Mouse (Mus musculus) megakaryocyte-erythroid progenitor cell, adult 5-6 weeks (primary cell): ENCODE data around the gene Rcc1. TPM values are rescaled to one million over a fixed set of nuclear protein-coding genes. Genes with fewer than 3 reads are reported as not detected.
"Not testable (repeated sequence)": the region's sequence is repeated elsewhere in the genome, so short reads cannot be mapped to it uniquely, and the experiment has no call there.

Experiments used
- ATAC-seq: replicated peaks from 2 replicates; pipeline ENCODE4 v1.8.0; 2016; ENCODE audit warnings: mild to moderate bottlenecking, inconsistent platforms; ENCODE audit not compliant: severe bottlenecking, poor library complexity, low FRiP score, low TSS enrichment
- total RNA-seq, 2 experiments: library from RNA; stranded (forward) in 1 of 2; stranded (reverse) in 1 of 2; fragments of 200-1000, 215-1000 nt in 1 of 2; fragments of >200 nt in 1 of 2; fragmentation: Nextera tagmentation in 1 of 2; gene quantifications; 2 replicates each; pipeline ENCODE4 v1.2.3; 2014 to 2017

Gene Rcc1
- total RNA-seq, 2 experiments from 2014 or later: 64.8 to 82.4 TPM

- peak; percentile 96 for ATAC-seq
Observed at GRCm38 (mm10) chr4:132329115-132329834, 24.1 kb downstream of the Rcc1 start, which contains the start of gene Trnau1ap. Gene Trnau1ap (minus strand): TSS chr4:132329538.

- no peak for ATAC-seq
Observed at GRCm38 (mm10) chr4:132328391-132328982, 24.9 kb downstream of the Rcc1 start.

DNA sequence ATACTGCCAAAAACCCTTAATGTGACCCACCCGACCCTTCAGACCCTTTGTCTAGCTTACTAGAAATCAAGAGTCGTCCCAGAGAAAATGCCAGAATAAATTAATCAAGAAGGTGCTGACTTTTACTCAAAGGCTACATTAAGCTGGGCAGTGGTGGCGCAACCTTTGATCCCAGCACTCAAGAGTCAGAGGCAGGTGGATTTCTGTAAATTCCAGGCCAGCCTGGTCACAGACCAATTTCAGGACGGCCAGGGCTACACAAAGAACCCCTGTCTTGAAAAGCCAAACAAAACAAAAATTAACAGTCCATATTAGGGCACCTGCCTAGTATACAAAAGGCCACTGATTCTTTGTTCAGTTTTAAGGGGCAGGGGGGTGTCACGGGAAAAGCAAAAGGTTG lies 26.9 kb downstream of the Rcc1 start:
- no peak for ATAC-seq

DNA sequence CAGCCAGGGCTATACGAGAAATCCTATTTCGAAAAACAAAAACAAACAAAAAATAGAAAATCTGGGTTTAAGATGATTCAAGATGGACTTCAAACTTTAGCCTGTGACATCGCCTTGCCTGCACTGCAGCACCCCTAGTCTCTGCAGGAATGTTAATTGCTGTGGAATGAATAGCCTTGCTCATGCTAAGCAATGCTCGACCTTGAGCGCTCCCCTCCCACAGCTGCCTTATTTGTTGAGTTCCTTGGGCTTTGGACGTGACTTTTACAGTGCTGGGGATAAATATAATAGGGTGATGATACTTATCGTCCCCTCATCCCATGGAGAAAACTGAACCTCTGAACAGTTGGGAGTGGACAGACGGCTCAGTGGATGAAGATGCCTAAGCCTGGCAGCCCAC lies 37.7 kb downstream of the Rcc1 start:
- ATAC-seq: no peak

DNA sequence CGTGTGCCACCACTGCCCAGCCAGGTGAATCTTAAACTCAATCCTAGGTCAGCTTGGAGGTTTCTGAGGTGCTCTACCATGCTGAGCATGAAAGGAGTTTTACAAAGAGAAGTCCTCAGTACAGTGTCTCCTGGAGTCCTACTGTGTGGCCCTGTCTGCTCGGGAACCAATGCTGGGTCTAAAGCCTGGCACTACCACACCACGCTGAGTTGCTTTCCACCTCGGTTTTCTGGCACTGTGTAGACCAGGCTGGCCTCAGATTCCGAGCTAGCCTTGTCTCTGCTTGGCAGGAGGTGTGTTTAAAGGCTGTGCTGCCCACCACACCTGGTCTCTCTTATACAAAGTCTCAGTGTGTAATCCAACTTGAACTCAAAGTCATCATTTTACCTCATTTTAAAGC lies 40.8 kb downstream of the Rcc1 start:
- ATAC-seq: no peak

- ATAC-seq: no peak
Observed at GRCm38 (mm10) chr4:132311801-132312200, 41.6 kb downstream of the Rcc1 start.

DNA sequence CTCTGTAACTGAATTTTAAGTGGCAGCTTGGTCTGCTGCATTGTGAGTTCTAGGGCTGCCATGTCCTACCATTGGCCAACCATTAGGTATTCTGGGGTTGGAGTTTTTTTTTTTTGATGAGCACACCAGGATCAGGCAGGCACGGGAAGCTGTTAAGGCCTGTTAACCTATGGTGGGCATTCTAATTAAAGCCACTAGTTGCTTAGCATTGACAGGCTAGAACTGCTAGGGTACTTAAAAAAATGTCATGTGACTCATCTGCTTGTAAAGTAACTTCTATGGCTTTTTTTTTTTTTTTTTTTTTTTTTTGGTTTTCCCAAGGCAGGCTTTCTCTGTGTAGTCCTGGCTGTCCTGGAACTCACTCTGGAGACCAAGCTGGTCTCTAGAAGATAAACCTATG lies 42.2 kb downstream of the Rcc1 start:
- no peak for ATAC-seq

GRCm38 (mm10) chr4:132309849-132310472 lies 43.4 kb downstream of the Rcc1 start:
- ATAC-seq: peak; percentile 37

GRCm38 (mm10) chr4:132309140-132309848 lies 44.1 kb downstream of the Rcc1 start:
- ATAC-seq: peak; percentile 39; the same call in 1 of the 2 replicates

DNA sequence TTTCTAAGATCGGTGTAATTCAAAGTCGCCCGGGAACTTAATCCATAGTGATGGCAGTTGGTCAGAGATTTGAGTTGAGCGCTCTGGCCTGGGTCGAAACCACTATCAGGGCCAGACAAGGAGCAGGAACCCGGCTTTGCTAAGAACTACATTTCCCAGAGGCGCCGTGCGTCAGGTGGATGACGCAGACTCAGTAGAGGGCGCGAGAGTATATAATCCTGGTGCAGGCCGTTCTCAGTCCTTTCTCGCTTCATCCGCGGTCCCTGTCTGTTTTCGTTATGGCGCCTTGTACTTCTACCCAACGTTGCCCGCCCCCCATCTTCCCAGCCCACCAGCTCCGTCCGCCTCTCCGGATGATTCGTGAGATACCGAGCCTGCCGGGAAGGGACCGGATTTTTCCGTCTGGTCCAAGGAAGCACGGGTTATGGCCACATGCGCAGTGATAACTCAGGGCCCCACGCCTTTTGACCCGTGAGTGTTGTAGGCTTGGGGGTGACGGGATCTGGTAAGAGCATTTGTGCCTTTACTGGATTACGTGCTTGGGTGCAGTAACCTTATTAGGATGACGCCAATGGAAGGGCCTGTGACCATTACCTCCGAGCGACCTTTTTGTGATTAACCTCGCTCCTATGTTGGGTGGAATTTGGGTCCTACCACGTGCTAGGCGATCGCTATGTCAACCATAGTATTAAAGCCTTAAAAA lies 44.8 kb downstream of the Rcc1 start:
- ATAC-seq: peak; percentile 76

GRCm38 (mm10) chr4:132306004-132306403 lies 47.4 kb downstream of the Rcc1 start:
- no peak for ATAC-seq

GRCm38 (mm10) chr4:132305276-132305675 lies 48.1 kb downstream of the Rcc1 start:
- ATAC-seq: peak; percentile 35

DNA sequence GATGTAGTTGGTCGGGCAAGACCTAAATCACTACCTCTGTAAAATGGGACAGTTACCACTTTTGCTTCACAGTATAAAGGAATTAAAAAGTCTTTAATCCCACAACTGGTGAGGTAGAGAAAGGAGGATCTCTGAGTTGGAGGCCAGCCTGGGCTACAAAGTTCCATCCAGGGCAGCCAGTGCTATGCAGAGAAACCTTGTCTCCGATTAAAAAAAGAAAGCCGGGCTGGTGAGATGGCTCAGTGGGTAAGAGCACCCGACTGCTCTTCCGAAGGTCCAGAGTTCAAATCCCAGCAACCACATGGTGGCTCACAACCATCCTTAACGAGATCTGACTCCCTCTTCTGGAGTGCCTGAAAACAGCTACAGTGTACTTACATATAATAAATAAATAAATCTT lies 49.9 kb downstream of the Rcc1 start:
- ATAC-seq: not testable (repeated sequence)

- peak; percentile 73 for ATAC-seq
Observed at GRCm38 (mm10) chr4:132302939-132303479, 50.4 kb downstream of the Rcc1 start, which contains the start of gene Rab42. Gene Rab42 (minus strand): TSS chr4:132303385.

- ATAC-seq: 0 out of 2 replicates have a peak, but pooled peaks have one; percentile 5
Observed at GRCm38 (mm10) chr4:132301965-132302938, 51.2 kb downstream of the Rcc1 start.

DNA sequence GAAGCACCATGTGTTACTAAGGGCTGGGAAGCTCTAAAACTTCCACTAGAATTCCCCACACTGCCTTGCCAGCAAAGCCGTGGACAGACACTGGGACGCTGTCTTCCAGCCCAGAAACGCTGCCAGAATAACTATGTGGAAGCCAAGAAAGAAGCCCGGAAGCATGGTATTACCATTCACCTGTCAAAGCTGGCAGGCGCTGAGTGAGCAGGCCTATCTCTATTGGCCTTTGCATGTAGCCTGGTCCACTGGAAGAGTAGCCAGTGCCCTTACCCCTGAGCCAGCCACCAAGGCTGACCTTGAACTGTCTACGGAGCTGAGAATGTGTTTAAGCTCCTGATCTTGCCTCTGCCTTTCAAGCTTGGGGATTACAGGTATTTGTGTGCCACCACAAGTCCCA lies 51.9 kb downstream of the Rcc1 start:
- ATAC-seq: no peak

- no peak for ATAC-seq
Observed at GRCm38 (mm10) chr4:132299849-132300248, 53.6 kb downstream of the Rcc1 start.
